Mouse (Mus musculus) thymus, postnatal 36 days (tissue): ENCODE data around the gene Tyw3.

ENCODE experiments used
- DNase-seq, 2 experiments: peaks; one replicate each; pipeline ENCODE4 v3.0.0; 2022; ENCODE audit warnings: mixed read lengths in 2 of 2

The Tyw3 gene

DNA sequence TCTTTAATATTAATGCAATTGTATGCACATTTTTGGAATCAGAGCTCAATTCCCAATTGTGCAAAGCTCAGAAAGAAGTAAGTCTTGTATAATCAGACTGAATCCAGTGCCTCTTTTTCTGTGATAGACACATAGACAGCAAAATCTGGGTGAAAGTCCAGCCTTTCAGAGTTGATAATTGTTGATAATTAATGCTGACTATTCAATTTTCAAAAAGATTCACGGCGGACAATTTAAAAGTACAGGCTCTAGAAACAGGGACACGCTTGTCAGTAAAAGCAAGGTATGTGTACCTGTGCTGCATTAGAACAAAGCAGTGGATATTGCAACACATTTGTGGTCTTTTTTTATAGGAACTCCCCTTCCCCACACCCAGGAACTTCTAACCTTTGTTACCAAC, 34.7 kb downstream of the Tyw3 start:
- no peak for DNase-seq

DNA sequence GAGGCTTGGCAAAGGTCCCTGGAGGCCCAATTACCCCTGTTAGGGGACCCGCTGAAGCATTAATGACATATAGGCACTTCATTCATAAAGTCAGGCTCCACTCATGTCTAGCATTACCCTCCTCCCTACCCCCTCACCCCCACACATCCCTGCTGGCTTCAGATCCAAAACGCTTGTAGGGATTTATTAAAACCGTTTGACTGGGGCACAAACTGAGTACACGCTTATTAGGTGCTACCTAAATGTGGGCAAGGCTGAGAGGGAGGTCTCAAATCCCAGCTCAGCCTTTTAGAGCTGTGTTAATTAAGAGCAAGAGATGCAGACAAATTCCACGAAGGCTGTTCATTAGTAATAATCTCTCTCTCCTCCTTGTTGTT, 45.9 kb downstream of the Tyw3 start:
- no peak for DNase-seq

DNA sequence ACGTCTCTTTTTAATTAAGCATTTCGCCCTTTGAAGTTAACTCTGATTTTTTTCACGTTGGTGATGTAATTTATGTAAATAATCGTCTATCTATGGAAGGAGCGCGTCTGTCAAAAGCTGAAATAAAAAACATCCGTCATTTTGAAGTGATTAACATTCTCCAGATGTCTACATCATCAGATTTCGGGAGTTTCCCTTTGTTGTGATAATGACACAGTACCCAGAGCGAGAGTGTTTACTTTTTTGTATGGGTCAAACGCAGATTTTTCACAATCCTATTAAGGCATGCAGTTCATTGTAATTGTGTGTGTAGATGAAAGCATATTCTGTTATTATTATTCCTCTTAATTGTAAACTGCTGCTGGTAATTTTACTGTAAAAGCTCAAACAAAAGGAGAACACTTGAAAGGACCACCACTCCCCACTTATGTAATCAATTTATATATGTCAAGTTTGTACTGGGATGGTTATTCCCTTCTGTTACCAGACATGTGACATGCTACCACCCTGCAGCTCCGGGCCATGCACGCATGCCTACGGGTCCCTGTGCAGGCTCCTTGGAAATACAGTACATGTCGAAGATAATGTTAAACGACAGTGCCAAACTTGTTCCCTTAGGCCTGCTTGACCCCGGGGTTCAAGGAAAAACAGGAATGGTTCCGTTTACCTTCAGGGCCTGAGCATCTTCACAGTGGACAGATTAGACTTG, 46.4 kb downstream of the Tyw3 start:
- no peak for DNase-seq

DNA sequence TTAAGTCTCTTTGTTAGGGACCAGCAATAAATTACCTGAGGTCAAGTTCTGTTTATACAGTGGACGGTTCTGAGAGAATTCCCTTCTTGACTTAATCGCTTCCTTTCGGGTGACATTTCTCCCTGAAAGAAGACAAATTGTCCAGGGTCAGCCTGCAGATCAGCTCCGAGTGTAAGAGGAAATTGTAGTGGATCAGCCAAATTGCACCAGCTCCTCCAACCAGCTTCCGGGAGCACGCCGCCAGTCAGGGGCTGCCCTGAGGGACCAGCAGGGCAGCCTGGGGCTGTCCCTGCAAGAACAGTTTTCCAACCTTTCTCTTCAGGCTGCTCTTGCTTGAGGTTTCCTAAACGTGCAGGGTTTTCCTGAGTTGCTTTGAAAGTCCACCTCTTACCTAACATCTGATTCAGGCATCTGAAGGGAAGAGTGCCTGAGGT, 48.0 kb downstream of the Tyw3 start:
- no peak for DNase-seq

DNA sequence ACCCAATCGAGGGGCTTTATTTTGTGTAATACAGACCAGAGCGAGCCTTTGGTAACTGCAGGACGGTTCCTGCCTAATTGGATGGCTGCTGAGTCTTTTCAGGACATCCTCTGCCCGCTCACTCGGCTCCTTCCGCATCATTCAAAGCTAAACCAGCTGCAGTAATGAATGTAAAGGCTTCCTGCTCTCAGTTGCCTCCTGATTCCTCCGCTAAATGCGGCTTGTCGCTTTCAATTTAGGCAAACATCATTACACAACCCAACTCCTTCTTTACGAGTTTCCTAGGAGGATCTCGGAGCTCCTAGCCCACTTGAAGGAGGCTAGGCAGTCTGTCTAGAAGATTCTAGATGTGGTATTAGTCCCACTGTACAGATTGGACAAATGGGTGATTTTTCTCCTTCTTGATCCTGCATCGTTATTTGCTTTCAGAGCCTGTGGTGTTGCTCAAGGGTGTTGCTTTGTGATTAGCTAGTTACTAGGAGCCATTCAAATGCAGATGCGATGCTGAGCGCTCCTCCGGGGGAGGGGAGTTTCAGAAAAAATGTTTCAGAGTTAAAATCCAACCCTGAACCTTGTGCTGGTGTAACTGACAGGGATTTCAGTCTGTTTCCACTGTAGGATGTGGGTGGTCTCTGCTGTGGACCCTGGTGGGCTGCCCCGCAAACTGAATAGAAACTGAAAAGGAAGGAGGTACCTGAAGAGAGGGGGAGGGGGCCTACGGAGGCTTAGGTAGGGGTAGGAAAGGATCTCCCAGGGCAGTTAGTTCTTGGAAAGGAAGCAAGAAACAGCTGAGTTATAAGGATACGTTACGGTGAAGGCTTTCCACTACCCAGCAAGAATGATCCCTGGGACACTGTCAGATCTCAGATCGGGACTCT, 49.1 kb downstream of the Tyw3 start:
- no peak for DNase-seq

DNA sequence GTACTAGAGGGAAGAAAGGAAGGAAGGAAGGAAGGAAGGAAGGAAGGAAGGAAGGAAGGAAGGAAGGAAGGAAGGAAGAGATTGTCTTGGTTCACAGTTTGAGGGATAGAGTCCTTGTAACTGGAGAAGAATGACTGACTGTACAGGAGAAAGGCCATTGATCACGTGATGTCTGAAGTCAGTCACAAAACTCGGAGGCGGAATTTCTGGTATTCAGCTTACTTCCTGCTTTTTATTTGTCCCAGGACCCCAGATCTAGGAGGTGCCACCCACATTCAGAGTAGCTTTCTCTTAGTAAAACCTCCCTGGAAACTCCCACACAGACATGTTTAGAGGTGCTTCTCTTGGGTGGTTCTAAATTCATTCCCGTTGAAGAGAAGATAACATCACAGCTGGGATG, 50.7 kb downstream of the Tyw3 start:
- DNase-seq: no peak

DNA sequence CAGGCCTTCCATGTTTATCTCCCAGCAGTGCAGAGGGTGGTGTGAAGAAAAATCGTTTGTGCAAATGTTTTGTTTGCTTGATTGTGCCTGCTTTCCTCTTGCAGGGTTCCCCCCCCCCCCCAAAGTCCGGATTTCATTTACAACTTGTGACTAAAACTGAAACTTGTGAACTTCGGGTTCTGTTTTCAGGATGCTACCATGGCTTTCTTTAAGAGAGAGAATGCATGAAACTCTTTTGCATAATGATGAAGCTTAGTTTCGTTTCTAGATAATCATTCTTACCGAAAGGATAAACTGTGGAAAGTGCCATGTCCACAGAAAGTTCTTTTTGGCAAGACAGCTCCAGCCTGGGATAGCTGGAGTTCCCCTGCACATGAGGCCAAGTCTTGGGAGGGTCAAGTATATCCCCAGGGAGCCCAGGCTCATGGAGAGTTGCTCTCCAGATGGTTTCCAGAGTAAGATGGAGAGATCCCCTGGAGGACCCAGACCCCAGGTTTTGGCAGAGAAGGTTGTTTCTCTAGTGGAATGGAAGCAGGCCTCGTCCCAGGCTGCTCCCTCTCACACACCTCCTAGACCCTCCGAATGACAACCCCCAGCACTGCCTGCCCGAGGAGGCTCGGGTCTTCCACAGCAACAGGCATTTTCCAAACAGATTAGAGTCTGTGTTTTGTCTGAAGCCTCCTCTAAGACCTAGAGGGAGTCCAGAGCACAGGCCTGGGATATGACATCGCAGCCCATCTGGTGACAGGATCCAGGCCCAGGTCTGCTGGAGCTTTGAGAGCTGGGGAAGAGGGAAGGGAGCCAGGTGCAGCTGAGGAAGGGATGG, 56.6 kb downstream of the Tyw3 start:
- no peak for DNase-seq

DNA sequence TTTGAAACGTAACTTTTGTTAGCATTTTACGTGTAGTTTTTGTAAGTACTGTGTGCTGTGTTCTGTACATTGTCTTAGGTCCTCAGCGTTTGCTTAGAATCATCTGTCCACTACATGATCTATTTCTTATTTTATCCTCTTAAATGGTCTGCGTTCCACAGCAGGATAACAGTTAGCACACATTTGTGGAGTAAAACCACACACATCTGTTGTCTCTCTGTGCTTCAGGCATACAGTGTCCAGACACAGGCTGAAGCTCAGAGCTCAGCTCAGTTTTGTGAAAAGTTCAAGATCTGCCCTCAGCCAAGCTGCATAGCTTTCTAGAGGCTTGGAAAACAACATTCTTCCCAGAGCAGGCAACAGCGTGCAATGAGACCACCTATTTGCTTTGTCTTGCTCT, 60.8 kb downstream of the Tyw3 start:
- DNase-seq: no peak

DNA sequence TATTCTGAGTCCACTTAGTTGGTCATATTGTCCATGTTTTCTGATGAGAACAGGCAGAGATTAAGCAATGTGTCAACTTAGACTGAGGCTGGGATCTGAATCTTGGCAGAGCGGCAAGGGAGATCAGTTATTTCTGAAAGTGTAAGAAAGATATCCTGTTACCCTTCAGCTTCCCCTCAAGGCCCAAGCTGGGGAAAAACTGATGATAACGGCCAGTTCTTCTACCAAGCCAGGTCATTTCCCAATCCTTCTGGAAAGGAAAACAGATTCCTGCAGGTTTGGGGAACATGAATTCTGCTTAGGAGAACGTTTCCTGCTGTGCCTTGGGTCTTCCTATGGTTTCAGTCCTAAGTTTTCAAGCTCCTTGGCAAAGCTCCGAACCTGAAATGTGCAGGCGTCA, 63.7 kb downstream of the Tyw3 start:
- DNase-seq: no peak

DNA sequence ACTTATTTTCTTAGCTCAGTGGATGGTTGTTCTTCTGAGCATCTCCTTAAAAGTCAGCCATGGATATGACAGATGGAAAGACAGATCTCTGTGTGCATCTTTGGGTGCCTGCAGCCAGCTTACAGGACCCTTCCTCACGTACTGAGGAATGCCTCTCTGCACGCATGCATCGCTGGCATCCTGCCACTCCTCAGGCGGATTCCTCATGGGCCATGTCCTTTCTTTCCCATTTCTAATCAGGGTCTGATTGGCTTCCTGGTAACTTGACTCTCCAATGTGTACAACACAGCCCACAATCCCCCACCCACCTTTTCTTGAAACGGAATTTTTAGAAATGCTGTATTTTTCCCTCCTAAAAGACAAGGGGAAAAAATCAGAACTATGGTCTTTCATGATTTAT, 67.9 kb downstream of the Tyw3 start:
- DNase-seq: no peak

DNA sequence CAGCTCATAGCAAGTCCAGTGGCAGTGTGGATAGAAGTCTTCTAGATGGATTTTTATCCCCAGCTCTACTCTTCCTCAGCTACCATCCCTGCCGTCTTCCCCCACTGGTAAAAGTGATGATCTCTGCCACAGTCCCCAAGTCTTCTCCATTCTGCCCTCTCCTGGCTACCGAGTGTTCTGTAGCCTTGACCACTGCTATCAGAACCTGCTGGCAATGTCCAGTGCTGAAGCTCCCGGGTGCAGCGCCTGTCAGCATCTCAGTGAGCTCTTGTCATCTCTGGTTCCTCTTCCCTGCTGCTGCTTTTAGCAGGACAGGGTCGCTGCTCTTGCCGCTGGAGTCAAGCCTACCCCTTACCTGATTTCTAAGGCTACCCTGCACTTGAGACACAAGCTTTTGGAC, 70.3 kb downstream of the Tyw3 start:
- DNase-seq: no peak
